Mouse (Mus musculus) MEL (cell line): ENCODE data around the gene Cdkal1.

Experiments
- CTCF ChIP-seq, 3 experiments: IDR thresholded peaks in 2 of 3; conservative IDR thresholded peaks in 1 of 3; 2 replicates each; pipeline ENCODE4 v1.5.1; 2011 to 2012; ENCODE audit warnings: low read length in 3 of 3, low read depth in 2 of 3, mild to moderate bottlenecking in 2 of 3, improper control_type of control experiment in 1 of 3, inconsistent platforms in 1 of 3, mixed read lengths in 1 of 3, moderate library complexity in 1 of 3; ENCODE audit not compliant: control insufficient read depth in 1 of 3, insufficient read depth in 1 of 3, poor library complexity in 1 of 3, severe bottlenecking in 1 of 3
- E2F4 ChIP-seq: IDR thresholded peaks from 2 replicates; pipeline ENCODE4 v1.6.1; 2011; ENCODE audit warnings: low read depth, low read length, improper control_type of control experiment, borderline replicate concordance
- EP300 ChIP-seq, 2 experiments: IDR thresholded peaks; 2 replicates each; pipeline ENCODE4 v1.6.1; 2011; ENCODE audit warnings: improper control_type of control experiment in 2 of 2, low read length in 2 of 2, low read depth in 1 of 2, mild to moderate bottlenecking in 1 of 2
- ETS1 ChIP-seq: IDR thresholded peaks from 2 replicates; pipeline ENCODE4 v1.6.1; 2012; ENCODE audit warnings: low read depth, mild to moderate bottlenecking, inconsistent platforms, low read length, improper control_type of control experiment, moderate library complexity
- MYC ChIP-seq: IDR thresholded peaks from 2 replicates; pipeline ENCODE4 v1.6.1; 2011; ENCODE audit warnings: low read depth, mild to moderate bottlenecking, low read length, improper control_type of control experiment, moderate library complexity
- NRF1 ChIP-seq: IDR thresholded peaks from 2 replicates; pipeline ENCODE4 v1.6.1; 2014; ENCODE audit warnings: low read depth, mild to moderate bottlenecking, inconsistent platforms, low read length, improper control_type of control experiment, moderate library complexity; ENCODE audit not compliant: poor library complexity, insufficient read depth, severe bottlenecking
- POLR2A ChIP-seq, 2 experiments: IDR thresholded peaks; 2 replicates each; pipeline ENCODE4 v1.6.1; 2011 to 2012; ENCODE audit warnings: low read length in 2 of 2, mild to moderate bottlenecking in 2 of 2, control low read depth in 1 of 2, improper control_type of control experiment in 1 of 2, low read depth in 1 of 2, moderate library complexity in 1 of 2; ENCODE audit not compliant: control insufficient read depth in 1 of 2, insufficient read depth in 1 of 2, poor library complexity in 1 of 2
- POLR2AphosphoS2 ChIP-seq: IDR thresholded peaks from 2 replicates; pipeline ENCODE4 v1.6.1; 2011; ENCODE audit warnings: low read length, improper control_type of control experiment
- POLR2AphosphoS5 ChIP-seq: IDR thresholded peaks from 2 replicates; pipeline ENCODE4 v1.6.1; 2012; ENCODE audit warnings: low read depth, borderline replicate concordance, mild to moderate bottlenecking, inconsistent platforms, low read length, moderate library complexity, mixed read lengths
- USF1 ChIP-seq: IDR thresholded peaks from 2 replicates; pipeline ENCODE4 v1.6.1; 2014; ENCODE audit warnings: low read depth, mild to moderate bottlenecking, inconsistent platforms, low read length, improper control_type of control experiment, moderate library complexity

- TF ChIP-seq POLR2AphosphoS2 (no peak), POLR2AphosphoS5 (no peak), MYC (no peak), NRF1 (no peak), POLR2A (IDR thresholded peaks at IDR 0.05; ENCODE audit: control insufficient read depth in 1 of 2, insufficient read depth in 1 of 2, low read depth in 1 of 2, low read length in 2 of 2, poor library complexity in 1 of 2) (no peak), CTCF (IDR thresholded peaks at IDR 0.05 in 2 of 3, conservative IDR thresholded peaks at IDR 0.05 in 1 of 3; ENCODE audit: control insufficient read depth in 1 of 3, insufficient read depth in 1 of 3, low read depth in 2 of 3, low read length in 3 of 3, poor library complexity in 1 of 3, severe bottlenecking in 1 of 3) (no peak), USF1 (no peak), EP300 (IDR thresholded peaks at IDR 0.05; ENCODE audit: low read depth in 1 of 2, low read length in 2 of 2) (no peak), E2F4 (no peak), ETS1 (no peak)
Observed at GRCm38 (mm10) chr13:29271451-29271850, 584.0 kb downstream of the Cdkal1 start.
